Mouse (Mus musculus): ENCODE measurements at regions not wholly inside any gene's neighbourhood (a gene's known extent, or its start where the extent isn't known, plus 50 kb on each side); places are given as distances from the start of the nearest gene placed in this dataset.
"Not testable (repeated sequence)": the region's sequence is repeated elsewhere in the genome, so short reads cannot be mapped to it uniquely, and the experiment has no call there.

- DNase-seq, result no peak
Measured at GRCm38 (mm10) chr17:82366001-82366400, 627.8 kb upstream of the Slc8a1 start.

- no peak for DNase-seq
Measured at GRCm38 (mm10) chr17:82348636-82349035, 610.5 kb upstream of the Slc8a1 start.

- no peak for DNase-seq
Measured at GRCm38 (mm10) chr17:82331429-82331828, 593.3 kb upstream of the Slc8a1 start.

GRCm38 (mm10) chr17:82312191-82312590 lies 574.0 kb upstream of the Slc8a1 start:
- DNase-seq, result no peak

- DNase-seq, result no peak
Measured at GRCm38 (mm10) chr17:82306347-82306746, 568.2 kb upstream of the Slc8a1 start.

DNA sequence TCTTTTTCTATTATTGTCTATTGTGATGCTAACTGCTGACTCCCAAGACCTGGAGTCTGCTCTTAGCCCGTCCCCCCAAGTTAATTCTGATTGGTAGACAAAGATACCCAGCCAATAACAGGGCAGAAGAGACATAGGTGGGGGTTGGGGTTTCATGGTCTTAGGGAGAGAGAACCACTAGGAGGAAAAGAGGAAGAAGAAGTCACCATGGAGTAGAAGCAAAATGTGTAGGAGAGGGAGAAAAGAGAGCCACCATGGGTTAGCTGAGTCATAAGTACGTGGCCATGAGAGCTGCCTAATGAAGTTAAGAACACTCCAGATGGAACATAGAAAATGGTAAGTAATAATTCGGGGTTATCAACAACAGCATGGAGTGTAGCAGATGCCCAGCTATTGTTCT lies 539.6 kb upstream of the Slc8a1 start:
- DNase-seq, result no peak

GRCm38 (mm10) chr17:82273946-82274345 lies 535.8 kb upstream of the Slc8a1 start:
- DNase-seq, result no peak

- DNase-seq, result no peak
Measured at GRCm38 (mm10) chr17:82272845-82273244, 534.7 kb upstream of the Slc8a1 start.

DNA sequence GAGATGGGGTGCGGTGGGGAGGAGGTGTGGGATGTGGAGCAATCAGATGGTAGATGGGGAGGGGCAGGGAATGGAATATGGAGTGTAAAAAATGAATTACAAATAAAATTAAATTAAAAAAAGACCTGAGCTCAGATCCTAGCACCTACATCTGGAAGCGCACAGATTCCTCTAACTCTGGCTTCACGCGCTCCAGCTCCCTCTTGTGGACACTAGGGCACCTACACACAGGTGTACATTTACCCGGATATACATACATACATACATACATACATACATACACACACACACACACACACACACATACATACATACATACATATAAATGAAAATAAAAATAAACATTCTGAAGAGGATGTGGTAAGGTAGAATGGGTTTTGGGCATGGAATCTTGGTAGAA lies 528.7 kb upstream of the Slc8a1 start:
- DNase-seq, result not testable (repeated sequence)

- no peak for DNase-seq
Measured at GRCm38 (mm10) chr17:82252362-82252761, 514.2 kb upstream of the Slc8a1 start.

DNA sequence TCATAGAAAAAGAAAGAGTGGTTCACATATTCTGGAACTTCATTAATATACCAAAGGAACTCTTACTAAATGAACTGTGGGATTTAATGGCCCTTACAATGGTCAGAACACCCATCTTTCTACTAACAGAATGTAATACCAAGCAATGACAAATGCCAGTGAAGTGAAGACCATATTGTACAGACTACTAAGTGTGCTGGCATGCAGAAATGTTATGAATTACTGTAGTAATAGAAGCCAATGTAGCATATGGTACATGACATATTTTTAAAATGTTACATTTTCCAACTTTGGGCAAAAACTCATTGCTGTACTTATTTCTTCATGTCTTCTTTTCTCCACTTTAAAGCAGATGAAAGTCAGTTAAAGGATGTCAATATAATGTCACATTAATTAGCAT lies 513.7 kb upstream of the Slc8a1 start:
- DNase-seq, result no peak

GRCm38 (mm10) chr17:82238361-82238760 lies 500.2 kb upstream of the Slc8a1 start:
- no peak for DNase-seq

- DNase-seq, result no peak
Measured at GRCm38 (mm10) chr17:82237456-82237855, 499.3 kb upstream of the Slc8a1 start.

GRCm38 (mm10) chr17:82215728-82216623 lies 477.8 kb upstream of the Slc8a1 start:
- no peak for DNase-seq

DNA sequence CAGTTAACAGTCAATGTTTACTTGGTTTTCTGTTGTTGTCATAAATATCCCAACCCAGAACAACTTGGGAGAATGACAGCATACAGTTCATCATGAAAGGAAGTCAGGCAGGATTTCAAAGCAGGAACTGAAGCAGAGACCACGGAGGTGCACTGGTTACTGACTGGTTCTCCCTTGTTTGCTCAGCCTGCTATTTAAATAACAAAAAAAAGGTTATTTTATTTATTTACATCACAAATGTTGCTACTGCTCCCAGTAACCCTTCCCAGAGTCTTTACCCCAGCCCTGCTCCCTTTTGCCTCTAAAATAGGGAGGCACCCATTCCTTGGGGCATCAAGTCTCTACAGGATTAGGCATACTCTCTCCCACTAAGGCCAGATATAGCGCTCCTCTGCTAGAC lies 461.8 kb upstream of the Slc8a1 start:
- no peak for DNase-seq

GRCm38 (mm10) chr17:82199031-82199642 lies 461.0 kb upstream of the Slc8a1 start:
- peak; percentile 60 to 61 for DNase-seq

- DNase-seq, result no peak
Measured at GRCm38 (mm10) chr17:82184261-82184660, 446.1 kb upstream of the Slc8a1 start.

GRCm38 (mm10) chr17:82171216-82171615 lies 433.0 kb upstream of the Slc8a1 start:
- no peak for DNase-seq

- DNase-seq, result no peak
Measured at GRCm38 (mm10) chr17:82153446-82153845, 415.3 kb upstream of the Slc8a1 start.

DNA sequence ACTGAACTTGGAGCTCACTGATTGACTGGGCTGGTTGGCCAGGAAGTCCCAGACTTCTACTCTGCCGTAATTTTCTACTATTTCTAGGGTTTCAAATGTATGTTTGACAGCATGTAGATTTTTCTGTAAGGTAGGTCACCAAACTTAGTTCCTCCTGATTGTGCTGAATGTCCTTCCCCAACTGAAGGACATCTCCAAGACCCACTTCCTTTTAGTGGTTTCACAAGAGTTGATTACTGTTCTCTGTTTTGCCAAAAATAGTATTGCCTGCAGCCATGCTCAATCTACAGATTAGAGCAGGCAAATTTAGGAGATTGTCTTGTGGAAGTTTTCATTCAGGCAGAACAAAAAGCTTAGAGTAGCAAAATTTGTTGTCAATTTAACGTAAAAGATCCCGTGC lies 396.7 kb upstream of the Slc8a1 start:
- DNase-seq, result no peak

- peak; percentile 17 to 38 for DNase-seq
Measured at GRCm38 (mm10) chr17:82132941-82133340, 394.8 kb upstream of the Slc8a1 start.

DNA sequence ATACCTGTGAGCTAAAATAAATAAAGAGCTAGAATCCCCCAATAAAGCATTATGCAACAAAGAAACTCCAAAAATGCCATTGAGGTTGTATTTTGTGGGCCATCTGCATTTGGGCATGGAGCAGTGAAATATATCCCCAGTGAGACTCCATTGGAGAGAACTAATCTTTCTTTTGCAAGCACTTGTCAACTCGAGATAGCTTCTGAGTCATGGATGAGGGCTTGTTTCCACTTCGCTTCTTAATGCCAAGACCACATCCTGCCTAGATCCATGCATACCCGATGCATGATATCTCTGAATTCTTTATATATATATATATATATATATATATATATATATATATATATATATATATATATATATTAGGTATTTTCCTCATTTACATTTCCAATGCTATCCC lies 349.0 kb upstream of the Slc8a1 start:
- no peak for DNase-seq

DNA sequence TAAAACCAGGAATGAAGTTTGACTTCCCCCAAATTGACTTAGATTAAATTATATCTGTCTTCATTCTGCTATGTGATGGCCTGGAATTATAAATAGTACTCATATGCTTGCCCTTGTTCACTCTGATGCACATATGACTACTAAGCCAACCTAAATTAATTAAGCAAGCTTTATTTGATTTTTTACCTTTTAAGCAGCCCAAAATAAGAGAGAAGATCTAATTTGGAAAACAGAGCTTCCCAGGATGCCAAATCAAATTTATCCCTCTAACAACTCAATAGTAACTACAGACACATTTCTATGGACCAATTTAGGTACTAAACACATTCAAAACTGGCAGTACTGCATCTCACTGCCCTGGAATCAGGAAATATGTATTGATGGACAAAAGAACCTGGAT lies 342.1 kb upstream of the Slc8a1 start:
- no peak for DNase-seq
